Mouse (Mus musculus) stomach, postnatal 0 days (tissue): ENCODE data around the gene Ndufa8. TPM values are rescaled to one million over a fixed set of nuclear protein-coding genes. Genes with fewer than 3 reads are reported as not detected.
A peak's percentile ranks its signal among the peaks of the same experiment; 100 is the strongest.

Source experiments
- ATAC-seq: fragments of 200-750 bp; cut with Nextera tagmentation; 2 replicates; pipeline ENCODE4 v1.8.0; 2017; ENCODE audit not compliant: low FRiP score, low TSS enrichment
- DNase-seq: peaks from one replicate; pipeline ENCODE4 v3.0.0-alpha.2; 2016; ENCODE audit warnings: low spot score
- H3K27ac ChIP-seq: fragments of 300-500 bp; sonication (generic); replicated peaks from 2 replicates; pipeline ENCODE4 v1.5.1; 2014; ENCODE audit warnings: mild to moderate bottlenecking, control low read depth
- H3K27me3 ChIP-seq: fragments of 300-500 bp; sonication (generic); 2 replicates; pipeline ENCODE4 v1.6.1; 2014; ENCODE audit warnings: low read length; ENCODE audit not compliant: control insufficient read depth, insufficient read depth
- H3K36me3 ChIP-seq: fragments of 300-500 bp; sonication (generic); 2 replicates; pipeline ENCODE4 v1.6.1; 2014; ENCODE audit warnings: low read length, mixed read lengths; ENCODE audit not compliant: control insufficient read depth, insufficient read depth
- H3K4me1 ChIP-seq: fragments of 300-500 bp; sonication (generic); replicated peaks from 2 replicates; pipeline ENCODE4 v1.6.1; 2014; ENCODE audit warnings: antibody characterized with exemption; ENCODE audit not compliant: control insufficient read depth, insufficient read depth
- H3K4me2 ChIP-seq: fragments of 300-500 bp; sonication (generic); replicated peaks from 2 replicates; pipeline ENCODE4 v1.6.1; 2014; ENCODE audit warnings: low read depth, mild to moderate bottlenecking, control low read depth, moderate library complexity
- H3K4me3 ChIP-seq: fragments of 300-500 bp; sonication (generic); 2 replicates; pipeline ENCODE4 v1.5.1; 2014; ENCODE audit warnings: low read depth, low read length, control low read depth
- H3K9ac ChIP-seq: fragments of 300-500 bp; sonication (generic); 2 replicates; pipeline ENCODE4 v1.6.1; 2014; ENCODE audit warnings: mild to moderate bottlenecking, low read length, control low read depth, mixed read lengths
- H3K9me3 ChIP-seq: fragments of 300-500 bp; sonication (generic); 2 replicates; pipeline ENCODE4 v1.6.1; 2016; ENCODE audit warnings: low read length; ENCODE audit not compliant: control insufficient read depth
- CTCF ChIP-seq: IDR thresholded peaks from 2 replicates; pipeline ENCODE4 v1.5.1; 2016; ENCODE audit warnings: antibody characterized with exemption, low read depth, mild to moderate bottlenecking, moderate library complexity
- EP300 ChIP-seq: optimal IDR thresholded peaks from 2 replicates; pipeline ENCODE3; 2016; ENCODE audit warnings: antibody characterized with exemption
- WGBS: fragments of 180-500 bp; shearing (Covaris S2); extraction: QIAGEN DNeasy Blood & Tissue Kit; methylation state at CpG from one replicate; pipeline ENCODE4 v1.1.7; 2014; 5-methylcytosine and 5-hydroxymethylcytosine counted together
- polyA plus RNA-seq: library from polyadenylated mRNA; unstranded; fragments of >200 nt; fragmentation: Nextera tagmentation; extraction: Ambion mirVana; gene quantifications from 2 replicates; pipeline ENCODE4 v1.2.1, GENCODE M21; 2015

Ndufa8 gene
- polyA plus RNA-seq, 1 experiment from 2014 or later = 237 TPM

GRCm38 (mm10) chr2:36061409-36061808, 12.2 kb upstream of the Ndufa8 start:
- no peaks in the 10 kb centered on the region for H3K27me3 ChIP-seq
- ATAC-seq (no peak), DNase-seq (no peak)
- TF ChIP-seq EP300 (no peak), CTCF (no peak)
- H3K9ac ChIP-seq = no peak overlapping the region
- H3K27ac ChIP-seq = no peak overlapping the region
- H3K36me3 ChIP-seq = no peaks in the 10 kb centered on the region
- 61% methylated on average over 5 of the region's 5 CpGs for WGBS
- H3K4me1 ChIP-seq = no peaks in the 10 kb centered on the region
- H3K9me3 ChIP-seq = no peaks in the 10 kb centered on the region
- H3K4me3 ChIP-seq = no peak overlapping the region
- no peak overlapping the region for H3K4me2 ChIP-seq

GRCm38 (mm10) chr2:36056248-36056647, 7.0 kb upstream of the Ndufa8 start:
- Histone ChIP-seq H3K27ac (no peak overlapping the region), H3K4me1 (no peaks in the 10 kb centered on the region), H3K27me3 (no peaks in the 10 kb centered on the region), H3K9ac (no peak overlapping the region), H3K36me3 (no peaks in the 10 kb centered on the region), H3K9me3 (no peaks in the 10 kb centered on the region), H3K4me2 (no peak overlapping the region), H3K4me3 (no peak overlapping the region)
- DNase-seq = no peak
- ATAC-seq = no peak
- TF ChIP-seq CTCF = no peak
- no peak for TF ChIP-seq EP300
- WGBS = 44% methylated on average over 3 of the region's 3 CpGs

- H3K9ac ChIP-seq = no peak overlapping the region
- H3K4me1 ChIP-seq = peaks cover 2% of the 10 kb centered on the region; the same call in 1 of the 2 replicates
- TF ChIP-seq EP300 (no peak), CTCF (no peak)
- no peak for DNase-seq
- no peak overlapping the region for H3K27ac ChIP-seq
- no peaks in the 10 kb centered on the region for H3K27me3 ChIP-seq
- WGBS = 54% methylated on average over 3 of the region's 3 CpGs
- no peaks in the 10 kb centered on the region for H3K9me3 ChIP-seq
- no peak overlapping the region for H3K4me2 ChIP-seq
- H3K36me3 ChIP-seq = no peaks in the 10 kb centered on the region
- no peak for ATAC-seq
- no peak overlapping the region for H3K4me3 ChIP-seq
Observed at GRCm38 (mm10) chr2:36053249-36053648, 4.0 kb upstream of the Ndufa8 start.

DNA sequence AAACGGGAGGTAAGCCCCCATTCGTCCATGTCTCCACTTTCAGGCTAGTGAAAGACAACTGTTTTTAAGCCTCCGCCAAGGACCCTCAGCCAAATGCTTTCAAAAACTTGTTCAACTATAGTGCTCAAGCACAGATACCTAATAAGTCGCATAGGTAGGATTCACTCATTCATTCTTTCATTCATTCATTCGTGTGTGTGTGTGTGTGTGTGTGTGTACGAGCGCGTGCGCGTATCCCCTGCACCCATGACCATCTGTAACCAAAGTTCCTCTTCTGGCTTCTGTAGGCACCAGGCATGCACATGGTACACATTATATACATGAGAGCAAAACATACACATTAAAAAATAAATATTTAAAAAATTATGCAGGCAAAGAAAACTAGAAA, 355 bp upstream of the Ndufa8 start:
- DNase-seq (no peak), ATAC-seq (0 out of 2 replicates have a peak, but pooled peaks have one; percentile 15)
- Histone ChIP-seq H3K27ac (no peak overlapping the region), H3K4me3 (peak overlapping the region; percentile 72), H3K9me3 (no peaks in the 10 kb centered on the region), H3K9ac (peak overlapping the region; percentile 88; the same call in 1 of the 2 replicates), H3K4me2 (peak overlapping the region; percentile 70), H3K36me3 (no peaks in the 10 kb centered on the region), H3K27me3 (no peaks in the 10 kb centered on the region), H3K4me1 (peaks cover 3% of the 10 kb centered on the region; the same call in 1 of the 2 replicates)
- TF ChIP-seq CTCF = no peak
- TF ChIP-seq EP300 = no peak
- WGBS = 46% methylated on average over 10 of the region's 10 CpGs

GRCm38 (mm10) chr2:36048164-36048563, 1.0 kb downstream of the Ndufa8 start:
- no peaks in the 10 kb centered on the region for H3K9me3 ChIP-seq
- H3K27me3 ChIP-seq = no peaks in the 10 kb centered on the region
- TF ChIP-seq CTCF = no peak
- peak overlapping the region; percentile 72 for H3K4me3 ChIP-seq
- H3K36me3 ChIP-seq = no peaks in the 10 kb centered on the region
- H3K4me1 ChIP-seq = peaks cover 3% of the 10 kb centered on the region; the same call in 1 of the 2 replicates
- no peak overlapping the region for H3K27ac ChIP-seq
- 54% methylated on average over 8 of the region's 8 CpGs for WGBS
- peak overlapping the region; percentile 88 for H3K9ac ChIP-seq
- H3K4me2 ChIP-seq = peak overlapping the region; percentile 70
- peak; percentile 49; the same call in 1 of the 2 replicates for ATAC-seq
- DNase-seq = peak; percentile 20

- Histone ChIP-seq H3K4me1 (0 out of 2 replicates have a peak, but pooled peaks cover 5% of the 10 kb centered on the region), H3K27me3 (no peaks in the 10 kb centered on the region), H3K4me2 (no peak overlapping the region), H3K36me3 (peaks cover 6% of the 10 kb centered on the region; the same call in 1 of the 2 replicates), H3K4me3 (no peak overlapping the region), H3K9ac (no peak overlapping the region), H3K9me3 (no peaks in the 10 kb centered on the region), H3K27ac (no peak overlapping the region)
- TF ChIP-seq EP300 = no peak
- no peak for TF ChIP-seq CTCF
- ATAC-seq (no peak), DNase-seq (no peak)
- WGBS = 69% methylated on average over 1 of the region's 1 CpGs
Observed at GRCm38 (mm10) chr2:36040872-36041271, 8.3 kb downstream of the Ndufa8 start.
